Mouse (Mus musculus) stomach, postnatal 0 days (tissue): Measurements from ENCODE around the gene BC049352.

Experiments
- CTCF ChIP-seq: IDR thresholded peaks from 2 replicates; pipeline ENCODE4 v1.5.1; 2016; ENCODE audit warnings: antibody characterized with exemption, low read depth, mild to moderate bottlenecking, moderate library complexity
- EP300 ChIP-seq: optimal IDR thresholded peaks from 2 replicates; pipeline ENCODE3; 2016; ENCODE audit warnings: antibody characterized with exemption

DNA sequence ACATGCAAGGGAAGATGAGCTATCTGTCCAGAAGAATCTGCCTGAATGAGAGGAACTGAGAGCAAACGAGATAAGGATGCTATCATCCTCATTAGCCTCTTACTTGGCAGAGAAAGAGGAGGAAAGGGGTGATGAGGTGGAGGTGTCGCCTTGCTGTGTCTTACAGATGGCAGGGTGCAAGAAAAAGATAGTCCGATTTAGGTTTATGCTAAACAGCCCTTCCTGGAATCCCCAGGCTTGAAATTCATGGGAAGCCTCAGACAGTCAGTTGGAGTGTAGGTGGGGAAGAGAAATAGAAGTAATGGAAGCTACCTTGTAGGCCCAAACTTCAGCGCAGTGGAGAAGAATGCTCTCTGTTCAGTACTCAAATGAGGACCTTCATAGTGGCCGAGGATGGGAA is 13.9 kb upstream of the BC049352 start:
- TF ChIP-seq CTCF (no peak), EP300 (no peak)
